Mouse (Mus musculus) lung, embryonic 16.5 days (tissue): ENCODE results near the gene Map10. TPM values are rescaled to one million over a fixed set of nuclear protein-coding genes. Genes with fewer than 3 reads are reported as not detected.

Experiments
- ATAC-seq: fragments of 200-750 bp; cut with Nextera tagmentation; 2 replicates; pipeline ENCODE4 v1.8.0; 2017; ENCODE audit warnings: low read depth, mild to moderate bottlenecking, moderate library complexity
- H3K27ac ChIP-seq: fragments of 300-500 bp; sonication (generic); 2 replicates; pipeline ENCODE4 v1.5.1; 2014; ENCODE audit warnings: mild to moderate bottlenecking, control low read depth, low read length
- H3K27me3 ChIP-seq: fragments of 300-500 bp; sonication (generic); 2 replicates; pipeline ENCODE4 v1.6.1; 2014; ENCODE audit warnings: low read depth, low read length, mixed read lengths; ENCODE audit not compliant: control insufficient read depth, insufficient read depth
- H3K36me3 ChIP-seq: fragments of 300-500 bp; sonication (generic); 2 replicates; pipeline ENCODE4 v1.6.1; 2014; ENCODE audit warnings: low read length; ENCODE audit not compliant: control insufficient read depth, insufficient read depth
- H3K4me1 ChIP-seq: fragments of 300-500 bp; sonication (generic); replicated peaks from 2 replicates; pipeline ENCODE4 v1.6.1; 2014; ENCODE audit warnings: low read length, mixed read lengths; ENCODE audit not compliant: control insufficient read depth, insufficient read depth
- H3K4me2 ChIP-seq: fragments of 300-500 bp; sonication (generic); 2 replicates; pipeline ENCODE4 v1.6.1; 2014; ENCODE audit warnings: low read depth, low read length, control low read depth
- H3K4me3 ChIP-seq: fragments of 300-500 bp; sonication (generic); 2 replicates; pipeline ENCODE4 v1.5.1; 2014; ENCODE audit warnings: mild to moderate bottlenecking, low read length, control low read depth
- H3K9ac ChIP-seq: fragments of 300-500 bp; sonication (generic); 2 replicates; pipeline ENCODE4 v1.6.1; 2014; ENCODE audit warnings: low read length, control low read depth
- H3K9me3 ChIP-seq: fragments of 300-500 bp; sonication (generic); 2 replicates; pipeline ENCODE4 v1.6.1; 2016; ENCODE audit warnings: low read length; ENCODE audit not compliant: control insufficient read depth
- WGBS: fragments of 180-500 bp; shearing (Covaris S2); extraction: QIAGEN DNeasy Blood & Tissue Kit; methylation state at CpG from one replicate; pipeline ENCODE4 v1.1.7; 2014; 5-methylcytosine and 5-hydroxymethylcytosine counted together
- polyA plus RNA-seq: library from polyadenylated mRNA; unstranded; fragments of >200 nt; fragmentation: Nextera tagmentation; extraction: Ambion mirVana; gene quantifications from 2 replicates; pipeline ENCODE4 v1.2.1, GENCODE M21; 2015

Gene Map10
- polyA plus RNA-seq: 5.3 and 6.8 TPM in 2 replicates

DNA sequence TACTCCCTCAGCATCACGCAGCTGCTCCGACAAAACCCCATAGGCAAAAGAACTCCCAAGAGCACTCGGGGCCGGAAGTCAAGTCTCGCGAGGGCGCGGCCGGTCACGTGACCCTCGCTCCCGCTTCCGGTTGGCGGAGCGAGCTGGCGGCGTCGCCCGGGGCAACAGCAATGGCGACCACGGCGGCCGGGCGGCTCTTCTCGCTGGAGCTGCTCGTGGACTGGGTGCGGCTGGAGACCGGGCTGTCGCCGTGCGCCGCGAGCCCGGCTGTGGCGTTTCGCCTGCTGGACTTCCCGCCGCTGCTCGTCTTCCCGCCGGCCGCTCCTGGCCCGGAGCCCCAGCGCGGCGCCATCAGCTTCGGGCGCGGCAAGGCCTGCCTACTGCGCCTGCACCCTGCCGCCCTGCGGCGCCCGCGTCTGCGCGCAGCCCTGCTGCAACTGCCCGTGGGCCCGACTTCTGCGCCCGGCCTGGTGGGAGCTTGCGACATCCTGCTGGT is at the start of gene Map10:
Map10 (plus strand) TSS at position 119 of the 496 bp plus-strand sequence.
- Histone ChIP-seq H3K9me3 (peaks cover 27% of the 10 kb centered on the region), H3K36me3 (peaks cover 18% of the 10 kb centered on the region), H3K27ac (peak within 1 kb of the TSS; percentile 32; the same call in 1 of the 2 replicates), H3K4me2 (peak within 1 kb of the TSS; percentile 93), H3K27me3 (no peaks in the 10 kb centered on the region), H3K4me3 (peak within 1 kb of the TSS; percentile 53), H3K4me1 (peaks cover 22% of the 10 kb centered on the region), H3K9ac (peak within 1 kb of the TSS; percentile 76)
- 2% methylated on average over 46 of the region's 62 CpGs for WGBS
- ATAC-seq: peak; percentile 88

DNA sequence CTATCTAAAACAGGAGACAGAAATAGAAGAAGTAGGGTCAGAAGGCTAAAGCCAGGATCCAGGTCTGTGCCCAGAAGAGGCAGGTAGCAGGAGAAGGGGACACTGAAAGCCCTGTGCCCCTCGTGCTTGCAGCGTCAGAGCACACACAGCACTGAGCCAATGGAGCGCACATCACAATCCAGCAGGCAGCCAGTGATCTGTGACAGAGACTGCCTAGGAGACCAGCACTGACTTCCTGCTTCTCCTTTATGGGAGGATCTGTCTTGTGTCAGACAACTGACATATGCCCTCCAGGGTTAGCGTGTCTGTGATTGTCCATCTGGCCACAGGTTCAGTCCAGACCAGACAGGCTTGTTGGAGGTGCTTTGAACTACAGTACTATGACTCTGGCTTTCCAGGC is 49.3 kb upstream of the Map10 start:
- Histone ChIP-seq H3K9me3 (0 out of 2 replicates have a peak, but pooled peaks cover under 1% of the 10 kb centered on the region), H3K4me3 (no peak overlapping the region), H3K9ac (no peak overlapping the region), H3K4me2 (no peak overlapping the region), H3K36me3 (no peaks in the 10 kb centered on the region), H3K27ac (no peak overlapping the region), H3K27me3 (no peaks in the 10 kb centered on the region), H3K4me1 (peaks cover 32% of the 10 kb centered on the region)
- no peak for ATAC-seq
- WGBS: 78% methylated on average over 4 of the region's 4 CpGs

DNA sequence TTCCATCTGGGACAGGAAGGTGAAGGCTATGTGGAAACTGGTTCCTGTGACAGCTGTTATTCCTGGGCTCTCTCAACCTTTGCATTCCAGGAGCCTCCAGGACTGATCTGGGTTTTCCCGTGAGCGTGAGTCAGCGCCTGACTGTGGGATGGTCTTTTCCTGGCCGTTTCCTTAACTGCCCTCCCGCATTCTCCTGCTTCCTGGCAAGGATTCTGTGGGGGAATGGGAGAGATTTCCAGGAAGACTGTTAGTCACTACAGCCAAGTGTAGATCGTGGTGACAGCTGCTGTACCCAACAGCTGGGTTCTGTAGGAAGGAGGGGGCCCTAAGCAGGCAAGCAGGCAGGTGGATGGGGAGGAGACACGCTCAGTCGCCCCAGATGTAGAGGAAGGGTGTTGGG is 45.3 kb upstream of the Map10 start:
- Histone ChIP-seq H3K9ac (no peak overlapping the region), H3K27me3 (no peaks in the 10 kb centered on the region), H3K9me3 (0 out of 2 replicates have a peak, but pooled peaks cover 4% of the 10 kb centered on the region), H3K4me2 (no peak overlapping the region), H3K36me3 (no peaks in the 10 kb centered on the region), H3K27ac (no peak overlapping the region), H3K4me3 (no peak overlapping the region), H3K4me1 (peaks cover 11% of the 10 kb centered on the region)
- 48% methylated on average over 8 of the region's 8 CpGs for WGBS
- ATAC-seq: no peak

DNA sequence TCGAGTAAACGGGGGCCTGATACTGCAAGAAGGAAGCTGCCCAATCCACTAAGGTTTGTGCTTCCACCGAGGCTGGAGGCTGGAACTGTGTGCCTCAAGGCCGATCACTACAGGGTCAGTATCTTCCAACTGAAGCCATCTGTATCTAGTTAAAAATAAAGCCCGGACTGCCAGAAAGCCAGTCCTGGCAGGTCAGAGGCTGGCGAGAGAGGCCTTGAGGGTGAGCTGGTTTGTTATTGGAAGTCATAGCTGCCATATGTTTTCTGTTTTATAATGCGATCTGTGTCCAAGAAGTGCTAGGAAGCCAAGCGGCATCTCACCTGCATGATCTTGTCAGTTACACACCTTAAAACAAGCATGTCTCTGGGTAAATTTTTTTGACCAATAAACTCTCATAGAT is 43.2 kb upstream of the Map10 start:
- Histone ChIP-seq H3K36me3 (no peaks in the 10 kb centered on the region), H3K4me3 (no peak overlapping the region), H3K27ac (no peak overlapping the region), H3K4me1 (peaks cover 3% of the 10 kb centered on the region; the same call in 1 of the 2 replicates), H3K27me3 (no peaks in the 10 kb centered on the region), H3K9me3 (0 out of 2 replicates have a peak, but pooled peaks cover 4% of the 10 kb centered on the region), H3K9ac (no peak overlapping the region), H3K4me2 (no peak overlapping the region)
- ATAC-seq: no peak
- 87% methylated on average over 8 of the region's 8 CpGs for WGBS

DNA sequence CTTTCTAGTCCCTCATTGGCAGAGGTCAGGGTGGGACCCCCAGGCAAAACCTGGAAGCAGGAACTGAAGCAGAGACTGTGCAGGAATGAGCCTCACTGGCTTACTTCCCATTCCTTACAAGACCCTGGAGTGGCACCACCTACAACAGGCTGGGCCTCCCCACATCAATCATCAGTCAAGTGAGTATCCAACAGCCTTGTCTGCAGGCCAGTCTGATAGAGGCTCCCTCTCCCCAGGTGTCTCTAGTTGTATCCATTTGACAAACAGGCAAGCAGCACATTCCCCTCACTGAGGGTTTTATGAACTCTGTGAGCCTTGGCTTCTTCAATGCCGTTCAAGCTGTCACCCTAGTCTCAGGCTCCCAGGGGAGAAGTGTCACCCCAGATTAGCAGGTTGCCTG is 40.8 kb upstream of the Map10 start:
- Histone ChIP-seq H3K4me3 (no peak overlapping the region), H3K27ac (no peak overlapping the region), H3K9ac (no peak overlapping the region), H3K36me3 (no peaks in the 10 kb centered on the region), H3K4me2 (no peak overlapping the region), H3K4me1 (peaks cover 3% of the 10 kb centered on the region; the same call in 1 of the 2 replicates), H3K27me3 (no peaks in the 10 kb centered on the region), H3K9me3 (0 out of 2 replicates have a peak, but pooled peaks cover 4% of the 10 kb centered on the region)
- WGBS: 100% methylated on average over 1 of the region's 1 CpGs
- no peak for ATAC-seq

DNA sequence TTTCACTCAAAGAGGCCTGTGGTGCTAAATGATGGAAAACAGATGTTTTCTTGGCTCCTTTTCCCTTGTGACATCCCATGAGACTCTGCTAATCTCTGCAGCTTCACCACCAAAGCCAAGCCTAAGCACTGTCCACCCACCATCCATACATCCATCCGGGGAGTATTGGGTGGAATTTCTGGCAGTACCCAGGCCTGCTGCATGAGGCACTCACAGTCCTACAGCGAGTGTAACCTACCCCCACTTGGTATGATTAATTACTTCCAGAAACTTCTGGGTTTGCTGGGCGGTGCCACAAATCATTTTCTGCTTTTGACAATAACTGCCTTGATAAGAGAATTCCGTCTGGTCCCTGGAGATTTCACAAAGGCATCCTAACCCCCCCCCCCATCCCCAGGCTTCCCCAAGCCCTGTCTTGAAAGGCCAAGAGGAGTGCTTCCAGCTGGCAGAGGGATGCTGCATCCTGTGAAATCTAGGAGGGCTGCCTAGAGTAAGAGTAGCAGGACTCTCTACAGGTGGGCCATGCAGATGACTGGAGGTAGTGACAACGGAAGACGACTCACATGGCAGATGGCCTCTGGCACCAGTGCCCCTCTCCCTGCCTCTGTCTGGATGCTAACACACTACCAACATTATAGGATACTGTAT is 31.1 kb upstream of the Map10 start:
- no peaks in the 10 kb centered on the region for H3K36me3 ChIP-seq
- H3K4me1 ChIP-seq: peaks cover 9% of the 10 kb centered on the region
- H3K9me3 ChIP-seq: no peaks in the 10 kb centered on the region
- 55% methylated on average over 6 of the region's 6 CpGs for WGBS
- no peaks in the 10 kb centered on the region for H3K27me3 ChIP-seq
- H3K9ac ChIP-seq: no peak overlapping the region
- no peak overlapping the region for H3K4me3 ChIP-seq
- H3K4me2 ChIP-seq: no peak overlapping the region
- peak; percentile 74 for ATAC-seq
- no peak overlapping the region for H3K27ac ChIP-seq

DNA sequence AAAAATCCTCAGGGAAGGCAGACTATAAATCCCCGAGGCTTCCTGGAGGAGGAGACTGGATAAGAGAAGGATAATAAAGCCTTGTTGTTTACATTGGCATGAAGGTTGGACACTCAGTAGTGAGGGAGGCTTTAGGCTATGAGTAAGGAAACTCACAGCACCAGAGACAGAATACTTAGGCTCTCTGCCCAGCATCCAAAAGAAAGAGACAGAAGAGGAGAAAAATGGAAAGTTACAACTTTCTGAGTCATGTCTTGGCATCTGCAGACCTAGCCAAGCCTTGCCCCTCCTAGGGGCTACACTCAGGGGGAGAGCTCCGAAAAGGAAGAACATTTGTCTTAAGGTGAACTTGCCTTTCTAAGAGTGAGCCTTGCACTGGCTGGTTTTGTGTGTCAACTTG is 30.0 kb upstream of the Map10 start:
- H3K4me2 ChIP-seq: no peak overlapping the region
- no peaks in the 10 kb centered on the region for H3K9me3 ChIP-seq
- peaks cover 9% of the 10 kb centered on the region for H3K4me1 ChIP-seq
- no peak overlapping the region for H3K9ac ChIP-seq
- H3K27ac ChIP-seq: no peak overlapping the region
- ATAC-seq: no peak
- H3K27me3 ChIP-seq: no peaks in the 10 kb centered on the region
- no peak overlapping the region for H3K4me3 ChIP-seq
- WGBS: 63% methylated on average over 2 of the region's 2 CpGs
- H3K36me3 ChIP-seq: no peaks in the 10 kb centered on the region

DNA sequence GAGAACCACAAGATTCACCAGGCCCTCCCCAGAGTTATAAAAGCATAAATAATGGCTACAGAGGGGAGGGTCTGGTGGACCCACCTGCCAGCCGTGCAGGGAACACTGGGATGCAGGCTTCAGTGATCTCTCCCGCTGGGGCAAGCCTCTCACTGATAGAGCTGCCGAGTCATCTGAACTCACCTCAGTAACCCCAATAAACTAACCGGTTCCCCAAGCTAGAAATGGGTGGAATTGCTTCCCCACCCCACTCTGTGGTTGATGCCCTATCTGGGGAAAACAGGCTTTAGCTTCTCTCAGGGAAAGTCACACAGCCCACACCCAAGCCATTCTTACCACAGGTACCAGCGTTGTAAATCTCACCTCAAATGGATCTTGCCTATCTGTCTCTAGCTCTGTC is 28.9 kb upstream of the Map10 start:
- 66% methylated on average over 5 of the region's 5 CpGs for whole genome bisulfite sequencing
- Histone ChIP-seq H3K36me3 (no peaks in the 10 kb centered on the region), H3K4me3 (no peak overlapping the region), H3K4me2 (no peak overlapping the region), H3K9me3 (no peaks in the 10 kb centered on the region), H3K4me1 (peaks cover 9% of the 10 kb centered on the region), H3K27me3 (no peaks in the 10 kb centered on the region), H3K27ac (no peak overlapping the region), H3K9ac (no peak overlapping the region)
- ATAC-seq: no peak

DNA sequence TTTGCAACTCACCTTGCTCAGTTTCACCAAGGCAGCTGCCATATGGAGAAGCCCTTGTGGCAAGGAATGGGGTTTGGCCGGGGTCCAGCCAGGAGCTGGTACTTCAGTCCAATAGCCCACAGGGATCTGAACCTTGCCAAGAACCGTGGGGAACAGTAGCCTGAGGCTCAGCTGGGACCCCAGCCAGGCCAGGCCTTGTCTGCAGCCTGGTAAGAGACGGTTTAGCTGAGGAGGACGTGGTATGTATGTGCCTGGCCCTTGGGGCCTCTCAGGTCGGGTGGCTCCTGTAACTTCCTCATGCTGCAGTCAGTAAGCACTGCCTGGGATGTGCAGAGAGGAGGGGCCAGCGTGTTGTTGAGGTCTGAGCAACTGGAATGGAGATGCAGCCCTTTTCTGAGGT is 27.8 kb upstream of the Map10 start:
- H3K36me3 ChIP-seq: no peaks in the 10 kb centered on the region
- no peak overlapping the region for H3K9ac ChIP-seq
- no peak overlapping the region for H3K4me3 ChIP-seq
- H3K4me2 ChIP-seq: no peak overlapping the region
- peak; percentile 42; the same call in 1 of the 2 replicates for ATAC-seq
- peaks cover 9% of the 10 kb centered on the region for H3K4me1 ChIP-seq
- no peaks in the 10 kb centered on the region for H3K27me3 ChIP-seq
- WGBS: 30% methylated on average over 6 of the region's 6 CpGs
- no peaks in the 10 kb centered on the region for H3K9me3 ChIP-seq
- H3K27ac ChIP-seq: no peak overlapping the region
